Mouse (Mus musculus): ENCODE measurements around the gene Pdik1l. TPM values are rescaled to one million over a fixed set of nuclear protein-coding genes. Genes with fewer than 3 reads are reported as not detected.
"Not testable (repeated sequence)": the region's sequence is repeated elsewhere in the genome, so short reads cannot be mapped to it uniquely, and the experiment has no call there.

Pdik1l gene
- polyA plus RNA-seq, 1 experiment from 2014 or later, result 24.4 TPM

GRCm38 (mm10) chr4:134286226-134287167 is 1.2 kb downstream of the Pdik1l start:
- Histone ChIP-seq H3K27me3 (ENCODE audit: control insufficient read depth, insufficient read depth, low read length) (no peaks in the 10 kb centered on the region), H3K4me1 (ENCODE audit: control insufficient read depth, insufficient read depth, low read length) (0 out of 2 replicates have a peak, but pooled peaks cover 2% of the 10 kb centered on the region), H3K36me3 (replicated peaks; ENCODE audit: control insufficient read depth, insufficient read depth, low read depth, low read length) (peaks cover 6% of the 10 kb centered on the region; the same call in 1 of the 2 replicates), H3K4me3 (ENCODE audit: low read depth, low read length) (peak overlapping the region; percentile 98), H3K27ac (replicated peaks; ENCODE audit: low read depth, low read length) (peak overlapping the region; percentile 100), H3K9me3 (replicated peaks; ENCODE audit: control insufficient read depth, low read length) (no peaks in the 10 kb centered on the region), H3K4me2 (ENCODE audit: low read depth, low read length) (peak overlapping the region; percentile 92), H3K9ac (replicated peaks; ENCODE audit: low read length) (peak overlapping the region; percentile 99)
- ATAC-seq (replicated peaks; ENCODE audit: insufficient number of reproducible peaks, low FRiP score, low TSS enrichment, low read depth) (peak; percentile 63), DNase-seq (ENCODE audit: low spot score) (no peak)
- WGBS, result 3% methylated on average over 59 of the region's 59 CpGs

DNA sequence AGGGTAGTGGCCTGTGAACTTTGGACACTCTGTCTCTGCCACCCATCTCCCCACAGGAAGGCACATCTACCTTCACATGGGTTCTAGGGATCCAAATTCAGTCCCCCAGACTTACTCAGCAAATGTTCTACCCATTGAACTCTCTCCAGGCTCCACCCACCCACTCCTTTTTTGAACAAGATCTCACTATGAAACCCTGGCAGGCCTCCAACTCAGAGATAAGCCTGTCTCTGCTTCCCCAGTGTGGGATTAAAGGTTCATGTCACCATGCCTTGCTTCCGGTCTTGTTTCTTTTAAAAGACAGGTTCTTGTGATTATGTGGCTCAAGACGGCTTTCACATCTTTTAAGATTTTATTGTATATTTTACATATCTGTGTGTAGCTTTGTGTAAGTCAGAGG is 2.8 kb downstream of the Pdik1l start:
- WGBS, result 95% methylated on average over 2 of the region's 2 CpGs
- H3K27ac ChIP-seq (replicated peaks; ENCODE audit: low read depth, low read length), result no peak overlapping the region

DNA sequence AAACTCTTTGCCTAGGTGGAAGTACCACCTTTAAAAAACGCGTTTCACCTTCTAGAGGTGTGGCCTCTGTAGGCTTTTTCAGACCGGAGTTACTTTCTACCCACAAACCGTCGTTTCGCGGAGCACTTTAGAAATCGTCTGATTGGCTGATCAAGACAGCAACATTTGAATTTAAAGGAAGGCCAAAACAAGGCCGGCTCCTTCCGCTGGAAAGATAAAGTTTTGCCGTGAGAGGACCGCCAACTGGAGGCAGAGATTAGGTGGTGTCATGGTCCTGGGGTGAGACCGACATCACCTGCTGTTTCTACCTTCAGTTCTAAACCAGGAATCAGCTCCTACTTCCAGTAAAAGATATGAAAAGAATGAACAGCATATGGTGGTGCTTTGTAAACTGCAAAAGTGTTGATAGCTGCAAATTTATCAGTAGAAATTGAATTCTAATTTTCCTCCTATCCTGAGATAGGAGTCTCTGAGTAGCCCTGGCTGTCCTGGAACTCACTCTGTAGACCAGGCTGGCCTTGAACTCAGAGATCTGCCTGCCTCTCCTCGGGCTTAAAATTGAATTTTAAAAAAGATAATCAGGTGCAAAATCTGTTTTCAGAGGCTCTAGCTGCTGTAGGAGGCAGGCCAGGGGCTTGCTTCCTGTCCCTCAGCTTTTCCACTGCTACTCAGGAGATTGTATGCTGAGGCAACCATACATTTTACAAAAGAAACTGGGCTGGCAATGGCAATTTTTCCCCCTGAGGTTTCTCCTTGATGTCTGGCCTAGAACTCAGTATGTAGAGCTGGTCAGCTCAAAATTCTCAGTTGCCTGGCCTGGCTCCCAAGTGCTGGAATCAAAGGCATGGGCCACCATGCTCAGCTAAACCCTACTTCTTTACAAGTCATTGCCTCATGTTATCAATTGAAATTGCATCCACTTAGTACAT is 14.0 kb downstream of the Pdik1l start:
- peak; percentile 70 for DNase-seq (ENCODE audit: low spot score)
- Histone ChIP-seq H3K9ac (replicated peaks; ENCODE audit: low read length) (no peak overlapping the region), H3K27ac (replicated peaks; ENCODE audit: low read depth, low read length) (no peak overlapping the region), H3K27me3 (ENCODE audit: control insufficient read depth, insufficient read depth, low read length) (no peaks in the 10 kb centered on the region), H3K4me1 (ENCODE audit: control insufficient read depth, insufficient read depth, low read length) (no peaks in the 10 kb centered on the region), H3K36me3 (replicated peaks; ENCODE audit: control insufficient read depth, insufficient read depth, low read depth, low read length) (no peaks in the 10 kb centered on the region; the same call in 1 of the 2 replicates), H3K9me3 (replicated peaks; ENCODE audit: control insufficient read depth, low read length) (no peaks in the 10 kb centered on the region), H3K4me3 (ENCODE audit: low read depth, low read length) (no peak overlapping the region), H3K4me2 (ENCODE audit: low read depth, low read length) (0 out of 2 replicates have a peak overlapping the region, but pooled peaks have one; percentile 10)
- 4% methylated on average over 14 of the region's 14 CpGs for WGBS
- no peak for ATAC-seq (replicated peaks; ENCODE audit: insufficient number of reproducible peaks, low FRiP score, low TSS enrichment, low read depth)

More for the DNA sequence above, 2.8 kb downstream of the Pdik1l start:
- no peaks in the 10 kb centered on the region for H3K27me3 ChIP-seq (ENCODE audit: control insufficient read depth, insufficient read depth, low read length)
- H3K9me3 ChIP-seq (replicated peaks; ENCODE audit: control insufficient read depth, low read length), result no peaks in the 10 kb centered on the region
- no peak overlapping the region for H3K4me2 ChIP-seq (ENCODE audit: low read depth, low read length)
- ATAC-seq (replicated peaks; ENCODE audit: insufficient number of reproducible peaks, low FRiP score, low TSS enrichment, low read depth), result no peak
- no peak for DNase-seq (ENCODE audit: low spot score)
- no peak overlapping the region for H3K9ac ChIP-seq (replicated peaks; ENCODE audit: low read length)
- peaks cover 6% of the 10 kb centered on the region; the same call in 1 of the 2 replicates for H3K36me3 ChIP-seq (replicated peaks; ENCODE audit: control insufficient read depth, insufficient read depth, low read depth, low read length)
- H3K4me1 ChIP-seq (ENCODE audit: control insufficient read depth, insufficient read depth, low read length), result 0 out of 2 replicates have a peak, but pooled peaks cover 2% of the 10 kb centered on the region
- no peak overlapping the region for H3K4me3 ChIP-seq (ENCODE audit: low read depth, low read length)

DNA sequence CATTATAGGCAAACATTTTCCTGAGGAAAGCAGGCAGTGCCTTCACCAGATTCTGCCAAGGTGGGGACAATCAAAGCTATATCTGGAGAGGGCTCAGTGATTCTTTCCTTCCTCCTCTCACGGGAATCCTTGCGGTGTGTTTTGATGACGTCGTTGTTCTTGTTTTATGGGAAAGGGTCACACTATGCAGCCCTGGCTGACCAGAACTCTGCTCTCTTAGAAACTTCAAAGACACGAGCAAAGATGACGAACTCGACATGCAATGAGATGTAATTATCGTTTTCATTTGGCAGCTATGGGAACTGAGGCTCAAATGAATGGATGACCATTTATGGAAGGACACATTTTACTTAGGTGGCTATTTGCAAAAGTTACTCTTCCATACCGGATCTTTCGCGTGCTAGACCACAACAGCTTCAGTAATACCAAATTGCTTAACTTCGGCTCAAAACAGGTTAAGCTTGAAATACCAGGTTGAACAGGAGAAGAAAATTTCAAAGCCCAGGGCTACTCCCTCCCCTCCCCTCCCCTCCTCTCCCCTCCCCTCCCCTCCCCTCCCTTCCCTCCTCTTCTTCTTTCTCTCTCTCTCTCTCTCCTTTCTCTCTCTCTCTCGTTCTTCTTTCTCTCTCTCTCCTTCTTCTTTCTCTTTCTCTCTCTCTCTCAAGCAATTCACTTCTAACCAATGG is 14.8 kb downstream of the Pdik1l start:
- H3K4me2 ChIP-seq (ENCODE audit: low read depth, low read length), result no peak overlapping the region
- 27% methylated on average over 12 of the region's 13 CpGs for WGBS
- no peaks in the 10 kb centered on the region for H3K36me3 ChIP-seq (replicated peaks; ENCODE audit: control insufficient read depth, insufficient read depth, low read depth, low read length)
- H3K9ac ChIP-seq (replicated peaks; ENCODE audit: low read length), result no peak overlapping the region
- no peaks in the 10 kb centered on the region for H3K27me3 ChIP-seq (ENCODE audit: control insufficient read depth, insufficient read depth, low read length)
- no peaks in the 10 kb centered on the region for H3K4me1 ChIP-seq (ENCODE audit: control insufficient read depth, insufficient read depth, low read length)
- H3K4me3 ChIP-seq (ENCODE audit: low read depth, low read length), result no peak overlapping the region
- no peaks in the 10 kb centered on the region for H3K9me3 ChIP-seq (replicated peaks; ENCODE audit: control insufficient read depth, low read length)
- ATAC-seq (replicated peaks; ENCODE audit: insufficient number of reproducible peaks, low FRiP score, low TSS enrichment, low read depth) (no peak), DNase-seq (ENCODE audit: low spot score) (no peak)
- no peak overlapping the region for H3K27ac ChIP-seq (replicated peaks; ENCODE audit: low read depth, low read length)

DNA sequence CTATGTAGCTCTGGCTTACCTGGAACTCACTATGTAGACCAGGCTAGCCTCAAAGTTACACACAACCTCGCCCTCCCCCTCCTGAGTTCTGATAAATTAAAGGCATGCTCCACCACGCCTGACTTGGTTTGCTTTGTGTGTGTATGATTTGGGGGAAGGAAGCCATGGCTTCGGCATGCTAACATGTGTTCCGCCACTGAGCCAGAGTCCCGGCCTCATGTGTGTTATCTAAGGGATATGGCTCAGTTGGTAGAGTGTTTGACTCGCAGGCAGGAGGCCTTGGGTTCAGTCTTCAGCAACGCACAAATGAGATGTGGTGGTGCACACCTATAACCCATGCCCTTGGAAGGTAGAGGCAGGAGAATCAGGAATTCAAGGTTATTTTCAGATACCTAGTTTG is 15.7 kb downstream of the Pdik1l start:
- no peak overlapping the region for H3K27ac ChIP-seq (replicated peaks; ENCODE audit: low read depth, low read length)
- H3K9me3 ChIP-seq (replicated peaks; ENCODE audit: control insufficient read depth, low read length), result no peaks in the 10 kb centered on the region
- no peak overlapping the region for H3K4me3 ChIP-seq (ENCODE audit: low read depth, low read length)
- DNase-seq (ENCODE audit: low spot score) (no peak), ATAC-seq (replicated peaks; ENCODE audit: insufficient number of reproducible peaks, low FRiP score, low TSS enrichment, low read depth) (no peak)
- no peaks in the 10 kb centered on the region for H3K36me3 ChIP-seq (replicated peaks; ENCODE audit: control insufficient read depth, insufficient read depth, low read depth, low read length)
- no peak overlapping the region for H3K4me2 ChIP-seq (ENCODE audit: low read depth, low read length)
- H3K4me1 ChIP-seq (ENCODE audit: control insufficient read depth, insufficient read depth, low read length), result no peaks in the 10 kb centered on the region
- WGBS, result 84% methylated on average over 7 of the region's 7 CpGs
- H3K9ac ChIP-seq (replicated peaks; ENCODE audit: low read length), result no peak overlapping the region
- no peaks in the 10 kb centered on the region for H3K27me3 ChIP-seq (ENCODE audit: control insufficient read depth, insufficient read depth, low read length)

- H3K36me3 ChIP-seq (replicated peaks; ENCODE audit: control insufficient read depth, insufficient read depth, low read depth, low read length), result not testable (repeated sequence)
Measured at GRCm38 (mm10) chr4:134269622-134270021, 18.1 kb downstream of the Pdik1l start.

DNA sequence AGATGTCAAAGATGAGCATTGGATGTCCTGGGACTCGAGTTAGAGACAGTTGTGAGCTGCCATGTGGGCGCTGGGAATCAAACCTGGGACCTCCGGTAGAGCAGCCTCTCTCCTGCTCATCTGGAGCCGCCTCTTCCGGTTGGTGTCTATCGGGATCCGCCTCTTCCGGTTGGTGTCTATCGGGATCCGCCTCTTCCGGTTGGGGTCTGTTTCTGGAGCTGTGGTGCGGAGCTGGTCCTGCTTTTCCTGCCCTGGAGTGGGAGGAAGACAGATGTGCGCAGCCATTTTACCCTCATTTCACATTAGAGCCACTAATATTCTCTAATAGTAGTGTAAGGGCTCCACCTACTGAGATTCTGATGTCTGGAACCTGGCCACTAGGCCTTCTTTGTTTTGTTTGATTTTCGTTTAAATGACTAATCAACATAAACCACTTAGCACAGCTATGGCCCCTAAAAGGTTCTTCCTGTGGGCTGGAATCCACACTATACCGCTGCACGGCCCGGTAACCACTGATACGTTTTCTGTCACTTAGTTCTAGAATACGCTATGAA is 19.5 kb downstream of the Pdik1l start:
- ATAC-seq (replicated peaks; ENCODE audit: insufficient number of reproducible peaks, low FRiP score, low TSS enrichment, low read depth) (no peak), DNase-seq (ENCODE audit: low spot score) (no peak)
- no peak overlapping the region for H3K27ac ChIP-seq (replicated peaks; ENCODE audit: low read depth, low read length)
- H3K9ac ChIP-seq (replicated peaks; ENCODE audit: low read length), result no peak overlapping the region
- no peaks in the 10 kb centered on the region for H3K27me3 ChIP-seq (ENCODE audit: control insufficient read depth, insufficient read depth, low read length)
- H3K4me1 ChIP-seq (ENCODE audit: control insufficient read depth, insufficient read depth, low read length), result no peaks in the 10 kb centered on the region
- H3K9me3 ChIP-seq (replicated peaks; ENCODE audit: control insufficient read depth, low read length), result no peaks in the 10 kb centered on the region
- no peak overlapping the region for H3K4me3 ChIP-seq (ENCODE audit: low read depth, low read length)
- H3K4me2 ChIP-seq (ENCODE audit: low read depth, low read length), result no peak overlapping the region
- 86% methylated on average over 19 of the region's 19 CpGs for WGBS
- H3K36me3 ChIP-seq (replicated peaks; ENCODE audit: control insufficient read depth, insufficient read depth, low read depth, low read length), result no peaks in the 10 kb centered on the region

More at GRCm38 (mm10) chr4:134269622-134270021, 18.1 kb downstream of the Pdik1l start:
- not testable (repeated sequence) for DNase-seq (ENCODE audit: low spot score); H3K4me2 ChIP-seq (ENCODE audit: low read depth, low read length); ATAC-seq (replicated peaks; ENCODE audit: insufficient number of reproducible peaks, low FRiP score, low TSS enrichment, low read depth); H3K9me3 ChIP-seq (replicated peaks; ENCODE audit: control insufficient read depth, low read length); H3K9ac ChIP-seq (replicated peaks; ENCODE audit: low read length); H3K4me3 ChIP-seq (ENCODE audit: low read depth, low read length); H3K27ac ChIP-seq (replicated peaks; ENCODE audit: low read depth, low read length); H3K27me3 ChIP-seq (ENCODE audit: control insufficient read depth, insufficient read depth, low read length); H3K4me1 ChIP-seq (ENCODE audit: control insufficient read depth, insufficient read depth, low read length)

Data from embryonic facial prominence, embryonic 11.5 days (tissue).